Mouse (Mus musculus): ENCODE measurements around the gene Nphp4.

The Nphp4 gene

GRCm38 (mm10) chr4:152476427-152477023 lies at the start of gene Nphp4:
TSS of gene Nphp4 (plus strand) at chr4:152476706.
- DNase-seq, result no peak

- DNase-seq, result no peak
These were observed 48.2 kb upstream of the Nphp4 start for GRCm38 (mm10) chr4:152428259-152428658.

- peak in 1 of 2 experiments; percentile 38 for DNase-seq
These were observed 44.2 kb upstream of the Nphp4 start for GRCm38 (mm10) chr4:152432308-152432707.

GRCm38 (mm10) chr4:152434836-152435235 lies 41.7 kb upstream of the Nphp4 start:
- DNase-seq, result peak; percentile 81 to 88

- peak; percentile 62 to 79 for DNase-seq
These were observed 41.3 kb upstream of the Nphp4 start for GRCm38 (mm10) chr4:152435255-152435654.

- peak in 1 of 2 experiments; percentile 9 for DNase-seq
These were observed 35.6 kb upstream of the Nphp4 start for GRCm38 (mm10) chr4:152440882-152441281.

GRCm38 (mm10) chr4:152441536-152441935 lies 35.0 kb upstream of the Nphp4 start:
- DNase-seq, result no peak

GRCm38 (mm10) chr4:152446178-152446577 lies 30.3 kb upstream of the Nphp4 start:
- peak; percentile 39 to 64 for DNase-seq

GRCm38 (mm10) chr4:152447731-152448665 lies 28.5 kb upstream of the Nphp4 start:
- peak in 1 of 2 experiments; percentile 7 for DNase-seq

GRCm38 (mm10) chr4:152448666-152449018 lies 27.9 kb upstream of the Nphp4 start:
- DNase-seq, result peak; percentile 58 to 67

- no peak for DNase-seq
These were observed 25.1 kb upstream of the Nphp4 start for GRCm38 (mm10) chr4:152451371-152451770.

- no peak for DNase-seq
These were observed 23.4 kb upstream of the Nphp4 start for GRCm38 (mm10) chr4:152453079-152453478.

- DNase-seq, result no peak
These were observed 22.4 kb upstream of the Nphp4 start for GRCm38 (mm10) chr4:152454153-152454552.

GRCm38 (mm10) chr4:152456609-152457008 lies 19.9 kb upstream of the Nphp4 start:
- no peak for DNase-seq

- no peak for DNase-seq
These were observed 18.8 kb upstream of the Nphp4 start for GRCm38 (mm10) chr4:152457673-152458072.

- DNase-seq, result no peak
These were observed 14.0 kb upstream of the Nphp4 start for GRCm38 (mm10) chr4:152462516-152462915.

- no peak for DNase-seq
These were observed 13.4 kb upstream of the Nphp4 start for GRCm38 (mm10) chr4:152463147-152463546.

- DNase-seq, result no peak
These were observed 11.4 kb upstream of the Nphp4 start for GRCm38 (mm10) chr4:152465116-152465515.

GRCm38 (mm10) chr4:152466601-152467000 lies 9.9 kb upstream of the Nphp4 start:
- DNase-seq, result no peak

GRCm38 (mm10) chr4:152467951-152468350 lies 8.6 kb upstream of the Nphp4 start:
- no peak for DNase-seq

GRCm38 (mm10) chr4:152475941-152476340 lies 565 bp upstream of the Nphp4 start:
- no peak for DNase-seq

GRCm38 (mm10) chr4:152477106-152477465 lies 580 bp downstream of the Nphp4 start:
- no peak for DNase-seq

- DNase-seq, result peak; percentile 99
These were observed 1.1 kb downstream of the Nphp4 start, which contains the start of gene Kcnab2 for GRCm38 (mm10) chr4:152477466-152478223. TSS of gene Kcnab2 (minus strand) at chr4:152477871.
